Mouse (Mus musculus) duodenum, adult 2 months (tissue): ENCODE measurements around the gene Smcr8. TPM values are rescaled to one million over a fixed set of nuclear protein-coding genes. Genes with fewer than 3 reads are reported as not detected.

Experiments
- polyA plus RNA-seq: library from polyadenylated mRNA; depleted of rRNA; stranded (reverse); fragments of >200 nt; gene quantifications from 2 replicates; pipeline ENCODE4 v1.2.3, GENCODE M21; 2012; ENCODE audit warnings: low replicate concordance; rRNA removed

Gene Smcr8
- 2.0 and 3.6 TPM in 2 replicates for polyA plus RNA-seq

DNA sequence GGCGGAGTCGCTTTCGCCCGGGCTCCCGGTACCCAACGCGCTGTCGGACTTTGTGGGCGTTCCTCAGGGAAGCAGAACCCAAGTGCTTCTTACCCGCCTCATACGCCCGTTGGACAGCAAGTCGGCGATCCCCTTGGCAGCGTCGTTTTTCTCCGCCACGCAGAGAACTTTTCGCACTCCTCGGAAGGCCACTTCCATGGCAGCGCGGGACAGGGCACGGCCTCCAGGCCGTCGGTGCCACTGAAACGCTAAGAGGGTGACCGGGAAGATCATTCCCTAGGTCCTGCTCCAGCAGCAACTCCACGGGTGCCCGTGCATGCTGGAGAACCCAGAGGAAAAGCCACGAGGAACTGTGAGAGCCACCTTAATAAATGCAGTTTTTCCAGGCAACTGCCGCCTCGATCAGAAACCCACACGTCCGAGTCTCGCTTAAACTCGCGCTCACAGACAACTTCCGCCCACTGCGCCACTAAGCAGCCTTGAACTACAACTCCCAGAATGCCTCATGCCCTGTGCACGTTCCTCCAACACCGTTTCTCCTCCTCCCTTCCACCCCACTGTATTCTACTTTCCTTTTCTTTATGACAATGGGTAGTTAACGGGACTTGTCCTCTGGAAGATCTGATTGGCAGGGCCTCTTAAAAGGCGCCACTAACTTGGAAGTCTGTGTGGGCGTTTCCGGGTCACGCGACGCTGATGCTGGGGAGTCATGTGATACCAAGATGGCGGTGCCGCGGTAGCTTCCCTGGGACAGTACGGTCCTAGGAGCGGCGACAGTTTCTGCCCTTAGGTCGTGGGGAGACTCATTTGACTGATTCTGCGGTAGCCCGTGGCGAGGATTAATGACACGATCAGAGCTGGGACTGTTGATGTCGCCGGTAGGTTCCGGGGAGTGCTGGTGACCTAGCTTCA, at the start of gene Smcr8, which contains the start of gene Top3a:
Gene Smcr8 (plus strand): TSS at position 696 of the 912 bp plus-strand sequence.
Gene Top3a (minus strand): TSS at position 537 of the 912 bp plus-strand sequence.

GRCm38 (mm10) chr11:60728260-60728761, 49.0 kb upstream of the Smcr8 start, which contains the start of gene Mief2:
TSS of gene Mief2 (plus strand) at chr11:60728398.

DNA sequence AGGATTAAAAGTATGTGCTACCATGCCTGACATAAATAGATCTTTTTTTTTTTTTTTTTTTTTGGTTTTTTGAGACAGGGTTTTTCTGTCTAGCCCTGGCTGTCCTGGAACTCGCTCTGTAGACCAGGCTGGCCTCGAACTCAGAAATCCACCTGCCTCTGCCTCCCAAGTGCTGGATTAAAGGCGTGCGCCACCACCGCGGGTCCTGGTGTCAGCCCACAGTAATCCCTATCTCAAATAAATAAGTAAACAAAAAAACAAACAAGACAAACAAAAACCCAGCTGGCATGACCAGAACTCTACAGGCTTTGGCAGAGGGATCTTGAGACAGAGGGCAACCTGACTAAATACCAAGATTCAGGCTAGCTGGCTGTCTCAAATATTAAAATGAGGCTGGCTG, 34.3 kb downstream of the Smcr8 start, which contains the start of gene Shmt1:
Gene Shmt1 (minus strand): TSS at position 101 of the 400 bp plus-strand sequence.

DNA sequence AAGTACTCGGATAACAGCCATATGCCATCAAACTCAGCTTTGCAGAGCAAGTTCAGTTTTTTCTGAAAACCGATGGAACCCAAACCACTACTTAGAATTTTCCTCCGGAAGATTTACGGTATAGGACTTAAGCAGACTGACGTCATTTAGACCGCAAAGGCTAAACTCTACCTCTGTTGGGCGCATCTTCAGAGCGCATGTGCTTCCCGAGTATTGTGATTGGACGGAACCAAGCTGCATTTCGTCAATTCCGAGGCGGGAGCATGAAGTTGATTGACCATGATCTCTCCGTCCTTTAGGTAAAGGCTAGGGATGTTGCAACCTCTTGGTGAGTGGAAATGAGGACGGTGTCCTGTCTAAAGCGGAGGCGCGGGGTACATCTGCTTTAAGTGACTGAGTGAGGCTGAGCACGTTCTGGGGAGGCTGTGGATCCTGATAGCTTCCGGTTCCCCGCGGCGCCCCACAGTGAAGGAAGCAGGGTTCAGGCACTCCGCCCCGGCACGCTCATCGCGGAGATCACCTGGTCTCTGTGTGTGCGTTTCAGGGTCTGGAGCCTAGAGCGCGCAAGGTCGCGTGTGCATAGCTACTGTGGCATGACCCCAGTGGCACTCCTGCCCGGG, 53.2 kb downstream of the Smcr8 start, which contains the start of gene Dhrs7b:
Gene Dhrs7b (plus strand): TSS at position 199 of the 620 bp plus-strand sequence.

Other genes starting within 250 kb of the Smcr8 start
- gene Alkbh5, start 241.1 kb upstream of the Smcr8 start, polyA plus RNA-seq: 14.9 and 15.8 TPM in 2 replicates
- gene Llgl1, start 77.8 kb upstream of the Smcr8 start, polyA plus RNA-seq: 23.2 and 28.1 TPM in 2 replicates
- gene Flii, start 50.3 kb upstream of the Smcr8 start, polyA plus RNA-seq: 260 and 283 TPM in 2 replicates
- 10.3 and 12.4 TPM in 2 replicates for gene Mief2, start 49.1 kb upstream of the Smcr8 start, polyA plus RNA-seq
- 3.9 and 4.6 TPM in 2 replicates for gene Top3a, start 159 bp upstream of the Smcr8 start, polyA plus RNA-seq
- 10.2 and 19.9 TPM in 2 replicates for gene Shmt1, start 34.2 kb downstream of the Smcr8 start, polyA plus RNA-seq
- gene Dhrs7b, start 53.1 kb downstream of the Smcr8 start, polyA plus RNA-seq: 15.3 and 29.9 TPM in 2 replicates
- 66.4 and 71.2 TPM in 2 replicates for gene Tmem11, start 101.7 kb downstream of the Smcr8 start, polyA plus RNA-seq
- 7.5 and 7.9 TPM in 2 replicates for gene Natd1, start 137.2 kb downstream of the Smcr8 start, polyA plus RNA-seq
- 55.4 and 83.7 TPM in 2 replicates for gene Map2k3, start 154.5 kb downstream of the Smcr8 start, polyA plus RNA-seq
- gene Kcnj12, start 245.0 kb downstream of the Smcr8 start, polyA plus RNA-seq: 0.58 and 1.1 TPM in 2 replicates